Mouse (Mus musculus) forebrain, embryonic 14.5 days (tissue): Measurements from ENCODE around the gene Cd248. TPM values are rescaled to one million over a fixed set of nuclear protein-coding genes. Genes with fewer than 3 reads are reported as not detected.

ENCODE experiments used
- ATAC-seq: fragments of 200-750 bp; cut with Nextera tagmentation; 2 replicates; pipeline ENCODE4 v1.8.0; 2017; ENCODE audit warnings: mild to moderate bottlenecking, moderate library complexity
- DNase-seq: peaks from one replicate; pipeline ENCODE4 v3.0.0-alpha.2; 2015; ENCODE audit warnings: low spot score
- H3K27ac ChIP-seq: fragments of 300-500 bp; sonication (generic); 2 replicates; pipeline ENCODE4 v1.5.1; 2014; ENCODE audit warnings: low read depth, mild to moderate bottlenecking, control low read depth, low read length, moderate library complexity
- H3K27me3 ChIP-seq: fragments of 300-500 bp; sonication (generic); replicated peaks from 2 replicates; pipeline ENCODE4 v1.6.1; 2014; ENCODE audit warnings: low read length, control low read depth, mixed read lengths; ENCODE audit not compliant: control insufficient read depth, insufficient read depth
- H3K36me3 ChIP-seq: fragments of 300-500 bp; sonication (generic); 2 replicates; pipeline ENCODE4 v1.6.1; 2014; ENCODE audit warnings: low read length, control low read depth; ENCODE audit not compliant: control insufficient read depth, insufficient read depth
- H3K4me1 ChIP-seq: fragments of 300-500 bp; sonication (generic); 2 replicates; pipeline ENCODE4 v1.6.1; 2014; ENCODE audit warnings: antibody characterized with exemption, low read length, control low read depth; ENCODE audit not compliant: control insufficient read depth, insufficient read depth
- H3K4me2 ChIP-seq: fragments of 300-500 bp; sonication (generic); 2 replicates; pipeline ENCODE4 v1.6.1; 2014; ENCODE audit warnings: mild to moderate bottlenecking, control low read depth, low read length
- H3K4me3 ChIP-seq: fragments of 300-500 bp; sonication (generic); 2 replicates; pipeline ENCODE4 v1.5.1; 2014; ENCODE audit warnings: low read depth, low read length, control low read depth
- H3K9ac ChIP-seq: fragments of 300-500 bp; sonication (generic); 2 replicates; pipeline ENCODE4 v1.6.1; 2014; ENCODE audit warnings: mild to moderate bottlenecking, low read length, control low read depth, moderate library complexity
- H3K9me3 ChIP-seq: fragments of 300-500 bp; sonication (generic); replicated peaks from 2 replicates; pipeline ENCODE4 v1.6.1; 2016; ENCODE audit warnings: low read length, control low read depth, mixed read lengths; ENCODE audit not compliant: control insufficient read depth
- WGBS: fragments of 180-500 bp; shearing (Covaris S2); extraction: QIAGEN DNeasy Blood & Tissue Kit; methylation state at CpG from one replicate; pipeline ENCODE4 v1.1.7; 2014; 5-methylcytosine and 5-hydroxymethylcytosine counted together
- polyA plus RNA-seq: library from polyadenylated mRNA; unstranded; fragments of >200 nt; fragmentation: Nextera tagmentation; extraction: Ambion mirVana; gene quantifications from 2 replicates; pipeline ENCODE4 v1.2.1, GENCODE M21; 2014

The Cd248 gene
- polyA plus RNA-seq, 1 experiment from 2014 or later = 12.5 TPM

DNA sequence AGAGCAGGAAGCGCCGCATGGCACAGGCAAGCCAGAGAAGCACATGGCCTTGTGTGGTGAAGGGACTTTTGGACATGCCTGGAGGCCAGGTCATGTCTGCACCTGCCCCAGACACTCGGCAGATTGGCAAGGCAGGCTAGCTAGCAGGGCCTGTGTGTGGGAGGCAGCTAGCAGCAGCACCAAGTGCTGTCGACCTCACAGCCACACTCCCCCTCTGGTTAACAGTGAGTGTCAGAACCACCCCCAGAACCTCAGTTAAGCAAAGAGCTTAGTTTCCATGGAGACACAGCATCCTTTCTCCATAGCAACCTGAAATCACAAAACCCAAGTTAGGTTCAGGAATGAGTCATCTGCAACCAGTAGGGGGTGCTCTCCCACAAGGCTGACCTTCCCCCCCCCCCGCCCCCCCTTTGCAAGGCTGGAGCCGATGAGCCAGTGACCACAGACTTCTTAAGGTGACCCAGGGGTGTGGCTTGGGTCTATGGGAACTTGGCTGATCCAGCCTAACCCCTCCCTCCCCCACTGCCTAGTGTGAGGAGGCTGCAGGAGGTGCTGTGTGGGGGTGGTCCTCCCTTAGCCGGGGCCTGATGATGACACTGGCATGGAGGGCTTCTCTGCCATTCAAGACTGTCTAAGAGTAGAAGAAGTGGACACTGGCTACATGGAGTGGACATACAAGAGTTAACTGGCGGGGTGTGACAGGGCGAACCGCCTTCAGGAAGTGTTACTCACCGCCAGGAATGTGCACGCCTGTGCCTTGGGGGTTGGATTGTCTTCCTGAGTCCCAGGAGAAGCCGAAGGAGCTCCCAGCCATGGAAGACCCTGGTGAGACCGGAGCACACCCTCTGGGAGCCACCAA, 17.6 kb upstream of the Cd248 start, which contains the start of gene Rin1:
TSS of gene Rin1 (plus strand) at position 435 of the 859 bp plus-strand sequence.
- Histone ChIP-seq H3K4me1 (no peaks in the 10 kb centered on the region), H3K27me3 (peaks cover 33% of the 10 kb centered on the region), H3K4me3 (no peak within 1 kb of the TSS), H3K4me2 (no peak within 1 kb of the TSS), H3K9me3 (no peaks in the 10 kb centered on the region), H3K36me3 (peaks cover 35% of the 10 kb centered on the region), H3K9ac (peak within 1 kb of the TSS; percentile 8; the same call in 1 of the 2 replicates), H3K27ac (no peak within 1 kb of the TSS)
- WGBS = 17% methylated on average over 14 of the region's 14 CpGs
- ATAC-seq (peak; percentile 33; the same call in 1 of the 2 replicates), DNase-seq (peak; percentile 70)

DNA sequence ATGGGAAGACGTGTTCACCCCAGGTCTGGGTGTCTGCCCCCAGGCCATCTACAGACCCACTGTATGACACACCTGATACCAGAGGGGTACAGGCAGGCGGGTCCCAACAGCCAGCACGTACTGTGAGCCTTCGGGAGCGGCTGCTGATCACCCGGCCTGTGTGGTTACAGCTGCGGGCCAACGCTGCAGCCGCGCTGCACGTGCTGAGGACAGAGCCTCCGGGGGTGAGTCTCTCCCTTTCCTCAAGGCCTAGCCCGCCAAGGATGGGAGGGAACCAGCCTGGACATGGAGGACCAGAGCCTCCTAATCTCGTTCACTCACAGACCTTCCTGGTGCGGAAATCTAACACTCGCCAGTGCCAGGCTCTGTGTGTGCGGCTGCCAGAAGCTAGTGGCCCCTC, 16.8 kb upstream of the Cd248 start:
- Histone ChIP-seq H3K27ac (no peak overlapping the region), H3K4me3 (no peak overlapping the region), H3K36me3 (peaks cover 31% of the 10 kb centered on the region), H3K4me2 (no peak overlapping the region), H3K27me3 (peaks cover 33% of the 10 kb centered on the region), H3K9ac (peak overlapping the region; percentile 8; the same call in 1 of the 2 replicates), H3K9me3 (no peaks in the 10 kb centered on the region), H3K4me1 (no peaks in the 10 kb centered on the region)
- ATAC-seq (no peak), DNase-seq (no peak)
- WGBS = 4% methylated on average over 16 of the region's 17 CpGs

DNA sequence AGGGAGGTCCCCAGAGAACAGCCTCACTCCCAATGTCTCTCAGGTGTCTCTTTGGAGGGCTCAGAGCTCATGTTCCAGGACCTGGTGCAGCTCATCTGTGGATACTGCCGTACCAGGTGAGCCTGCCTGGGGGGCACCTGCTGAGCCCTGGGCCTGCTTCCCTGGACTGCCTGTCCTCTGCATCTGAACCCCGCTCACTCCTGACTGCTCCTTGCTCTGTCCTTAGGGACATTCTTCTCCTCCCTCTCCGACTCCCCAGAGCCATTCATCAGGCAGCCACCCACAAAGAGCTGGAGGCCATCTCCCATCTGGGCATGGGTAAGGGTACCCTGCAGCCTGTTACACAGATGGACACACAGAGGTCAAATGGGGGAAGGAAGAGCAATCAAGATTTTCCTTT, 16.4 kb upstream of the Cd248 start:
- Histone ChIP-seq H3K27me3 (peaks cover 33% of the 10 kb centered on the region), H3K4me3 (no peak overlapping the region), H3K4me1 (no peaks in the 10 kb centered on the region), H3K4me2 (no peak overlapping the region), H3K9ac (peak overlapping the region; percentile 8; the same call in 1 of the 2 replicates), H3K27ac (no peak overlapping the region), H3K9me3 (no peaks in the 10 kb centered on the region), H3K36me3 (peaks cover 26% of the 10 kb centered on the region)
- DNase-seq (no peak), ATAC-seq (no peak)
- 30% methylated on average over 3 of the region's 3 CpGs for WGBS

DNA sequence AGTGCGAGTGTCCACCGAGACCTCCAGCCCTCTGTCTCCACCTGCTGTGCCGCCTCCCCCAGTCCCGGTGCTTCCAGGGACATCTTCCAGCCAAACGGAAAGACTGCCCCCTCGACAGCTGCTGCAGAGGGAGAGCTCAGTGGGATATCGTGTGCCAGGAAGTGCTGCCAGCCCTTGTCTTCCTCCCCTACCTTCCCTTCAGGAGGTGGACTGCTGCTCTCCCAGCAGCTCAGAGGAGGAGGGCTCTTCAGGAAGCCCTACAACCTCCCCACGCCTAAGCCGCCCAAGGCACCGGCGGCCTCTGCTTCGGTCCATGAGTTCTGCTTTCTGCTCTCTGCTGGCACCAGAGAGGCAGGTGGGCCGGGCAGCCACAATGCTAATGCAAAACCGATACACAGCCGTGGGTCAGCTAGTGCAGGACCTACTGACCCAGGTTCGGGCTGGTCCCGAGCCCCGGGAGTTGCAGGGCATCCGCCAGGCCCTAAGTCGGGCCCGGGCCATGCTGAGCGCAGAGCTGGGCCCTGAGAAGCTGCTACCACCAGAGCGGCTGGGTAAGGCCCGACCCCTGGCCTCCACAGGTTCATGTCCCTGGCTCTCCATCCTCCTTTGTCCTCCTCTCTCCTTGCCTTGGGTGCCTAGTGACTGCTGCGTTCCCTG, 15.6 kb upstream of the Cd248 start:
- H3K4me2 ChIP-seq = no peak overlapping the region
- H3K9ac ChIP-seq = no peak overlapping the region
- H3K27me3 ChIP-seq = peaks cover 33% of the 10 kb centered on the region
- H3K9me3 ChIP-seq = no peaks in the 10 kb centered on the region
- peaks cover 19% of the 10 kb centered on the region for H3K36me3 ChIP-seq
- 32% methylated on average over 25 of the region's 25 CpGs for WGBS
- H3K4me1 ChIP-seq = no peaks in the 10 kb centered on the region
- ATAC-seq = no peak
- DNase-seq = no peak
- H3K4me3 ChIP-seq = no peak overlapping the region
- H3K27ac ChIP-seq = no peak overlapping the region

DNA sequence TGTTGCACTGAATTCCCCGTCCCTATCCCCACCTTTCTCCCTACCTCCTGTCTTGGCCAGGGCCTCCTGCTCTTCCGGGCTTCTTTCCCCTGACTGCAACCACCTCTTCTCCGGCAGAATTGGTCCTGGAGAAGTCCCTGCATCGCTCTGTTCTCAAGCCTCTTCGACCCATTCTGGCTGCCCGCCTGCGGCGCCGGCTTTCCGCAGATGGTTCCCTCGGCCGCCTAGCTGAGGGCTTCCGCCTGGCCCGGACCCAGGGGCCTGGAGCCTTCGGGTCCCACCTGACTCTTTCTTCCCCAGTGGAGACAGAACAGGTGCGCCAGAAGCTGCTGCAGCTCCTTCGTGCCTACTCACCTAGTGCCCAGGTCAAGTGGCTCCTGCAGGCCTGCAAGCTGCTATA, 15.0 kb upstream of the Cd248 start:
- H3K36me3 ChIP-seq = peaks cover 13% of the 10 kb centered on the region
- H3K27ac ChIP-seq = no peak overlapping the region
- ATAC-seq (no peak), DNase-seq (no peak)
- H3K9ac ChIP-seq = no peak overlapping the region
- no peak overlapping the region for H3K4me2 ChIP-seq
- H3K9me3 ChIP-seq = no peaks in the 10 kb centered on the region
- H3K4me3 ChIP-seq = no peak overlapping the region
- no peaks in the 10 kb centered on the region for H3K4me1 ChIP-seq
- 66% methylated on average over 17 of the region's 17 CpGs for WGBS
- H3K27me3 ChIP-seq = peaks cover 33% of the 10 kb centered on the region

DNA sequence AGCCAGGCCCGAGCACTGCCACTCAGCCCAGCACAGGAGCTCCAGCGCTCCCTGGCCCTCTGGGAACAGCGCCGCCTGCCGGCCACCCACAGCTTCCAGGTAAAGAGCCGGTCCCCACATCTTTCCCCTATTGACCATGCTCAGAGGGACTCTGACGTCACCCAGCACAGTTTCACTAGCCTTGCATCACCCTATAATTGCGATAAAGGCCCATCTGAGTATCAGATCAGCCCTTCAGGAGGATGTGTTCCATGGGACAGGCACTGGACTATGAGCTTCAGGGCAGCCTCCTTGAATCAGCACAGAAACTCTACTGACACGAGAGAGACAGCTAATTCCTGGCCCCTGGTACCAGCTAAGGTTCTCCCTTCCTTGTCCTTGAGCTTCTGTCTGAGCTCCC, 14.0 kb upstream of the Cd248 start:
- DNase-seq (no peak), ATAC-seq (no peak)
- Histone ChIP-seq H3K27ac (no peak overlapping the region), H3K36me3 (peaks cover 7% of the 10 kb centered on the region), H3K9ac (no peak overlapping the region), H3K4me1 (no peaks in the 10 kb centered on the region), H3K4me3 (no peak overlapping the region), H3K9me3 (no peaks in the 10 kb centered on the region), H3K27me3 (peaks cover 33% of the 10 kb centered on the region), H3K4me2 (no peak overlapping the region)
- WGBS = 20% methylated on average over 9 of the region's 9 CpGs

DNA sequence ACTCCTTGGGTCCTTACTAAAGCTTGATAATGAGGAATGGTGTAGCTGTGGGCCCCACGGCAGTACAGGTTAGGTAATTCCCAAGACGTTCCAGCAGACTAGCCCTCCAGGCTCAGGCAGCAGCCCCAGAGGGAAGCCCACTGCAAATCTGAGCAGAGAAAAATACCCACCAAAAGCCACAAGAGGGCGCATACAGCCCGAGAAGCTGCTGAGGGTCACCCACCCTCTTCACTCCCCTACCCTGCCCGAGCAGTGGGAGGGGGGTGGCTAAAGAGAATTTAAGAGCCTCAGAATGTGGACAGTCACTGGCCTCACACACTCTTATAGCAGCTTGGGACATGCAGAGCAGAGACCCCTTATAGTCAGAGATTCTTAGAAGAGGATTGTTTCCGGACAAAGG, 11.6 kb upstream of the Cd248 start:
- Histone ChIP-seq H3K4me3 (no peak overlapping the region), H3K27me3 (peaks cover 22% of the 10 kb centered on the region), H3K4me1 (peaks cover 6% of the 10 kb centered on the region; the same call in 1 of the 2 replicates), H3K9ac (no peak overlapping the region), H3K36me3 (no peaks in the 10 kb centered on the region), H3K4me2 (no peak overlapping the region), H3K27ac (no peak overlapping the region), H3K9me3 (no peaks in the 10 kb centered on the region)
- 13% methylated on average over 6 of the region's 6 CpGs for WGBS
- peak; percentile 56 for ATAC-seq
- peak; percentile 80 for DNase-seq

DNA sequence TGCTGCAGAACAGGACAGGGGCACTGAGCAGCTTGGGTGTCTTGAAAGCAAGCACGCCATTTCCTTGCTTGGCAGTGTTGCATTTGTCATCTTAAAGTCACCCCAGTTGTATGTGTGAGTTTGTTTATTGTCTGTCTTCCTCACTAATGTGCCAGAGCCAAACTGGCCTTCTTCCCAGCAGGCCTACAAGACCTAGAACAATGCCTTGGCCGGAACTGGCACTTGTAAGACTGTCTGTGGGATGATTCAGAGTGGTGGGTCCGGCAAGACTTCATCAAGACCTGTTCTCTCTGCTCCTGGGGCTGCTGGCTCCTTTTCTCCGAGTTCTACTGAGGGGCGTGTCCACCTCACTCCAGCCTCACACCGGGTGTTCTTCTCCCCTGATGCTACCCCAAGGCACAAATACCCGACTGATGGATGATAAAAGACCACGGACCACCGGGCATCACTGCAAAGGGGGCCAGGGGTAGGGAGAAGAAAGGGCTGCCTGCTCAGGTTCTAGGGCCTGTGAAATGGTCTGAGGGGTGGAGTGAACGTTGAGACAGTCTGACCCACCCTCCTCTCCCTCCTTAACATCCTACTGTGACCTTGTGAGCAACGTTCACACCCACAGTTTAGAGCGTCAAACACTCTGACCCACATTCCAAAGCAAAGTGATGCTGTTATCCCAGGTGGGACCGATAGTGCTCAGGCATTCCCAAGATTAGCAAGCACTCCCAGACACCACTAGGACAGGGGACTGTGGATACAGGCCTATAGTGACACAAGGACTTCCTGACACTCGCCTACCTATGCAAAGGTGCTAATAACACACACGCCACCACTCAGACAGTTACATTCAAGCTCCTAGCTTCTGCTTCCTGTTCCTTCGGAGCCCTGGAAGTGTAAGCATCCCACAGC, 9.8 kb upstream of the Cd248 start:
- Histone ChIP-seq H3K4me2 (no peak overlapping the region), H3K4me1 (peaks cover 6% of the 10 kb centered on the region; the same call in 1 of the 2 replicates), H3K27me3 (peaks cover 6% of the 10 kb centered on the region; the same call in 1 of the 2 replicates), H3K36me3 (no peaks in the 10 kb centered on the region), H3K4me3 (no peak overlapping the region), H3K27ac (no peak overlapping the region), H3K9me3 (no peaks in the 10 kb centered on the region), H3K9ac (no peak overlapping the region)
- DNase-seq (no peak), ATAC-seq (no peak)
- WGBS = 28% methylated on average over 16 of the region's 16 CpGs
